Mouse (Mus musculus) myocyte (in vitro differentiated cells): ENCODE data around the gene Gnl1. TPM values are rescaled to one million over a fixed set of nuclear protein-coding genes. Genes with fewer than 3 reads are reported as not detected.
A peak's percentile ranks its signal among the peaks of the same experiment; 100 is the strongest.
"Not testable (repeated sequence)": the region's sequence is repeated elsewhere in the genome, so short reads cannot be mapped to it uniquely, and the experiment has no call there.

ENCODE experiments used
- H3K27me3 ChIP-seq: one replicate; pipeline ENCODE4 v1.6.1; 2011; ENCODE audit not compliant: control insufficient read depth, insufficient read depth, insufficient read length
- H3K36me3 ChIP-seq: one replicate; pipeline ENCODE4 v1.6.1; 2011; ENCODE audit not compliant: control insufficient read depth, insufficient read depth
- H3K4me2 ChIP-seq: one replicate; pipeline ENCODE4 v1.6.1; 2011; ENCODE audit warnings: low read depth, control low read depth
- H3K4me3 ChIP-seq: one replicate; pipeline ENCODE4 v1.5.1; 2011; ENCODE audit warnings: mild to moderate bottlenecking, control low read depth, moderate library complexity
- H3K79me2 ChIP-seq: one replicate; pipeline ENCODE4 v1.6.1; 2011; ENCODE audit not compliant: control insufficient read depth, insufficient read depth
- H3ac ChIP-seq: one replicate; pipeline ENCODE4 v1.6.1; 2011; ENCODE audit not compliant: control insufficient read depth, insufficient read length
- CEBPB ChIP-seq: IDR thresholded peaks from 2 replicates; pipeline ENCODE4 v1.6.1; 2011; ENCODE audit warnings: mild to moderate bottlenecking, moderate library complexity; ENCODE audit not compliant: poor library complexity, insufficient read depth, severe bottlenecking
- E2F4 ChIP-seq: IDR thresholded peaks from one replicate; pipeline ENCODE4 v1.6.1; 2011; ENCODE audit warnings: mild to moderate bottlenecking, control low read depth, moderate library complexity; ENCODE audit not compliant: insufficient read depth
- MAX ChIP-seq: IDR thresholded peaks from one replicate; pipeline ENCODE4 v1.6.1; 2011; ENCODE audit warnings: low read depth, mild to moderate bottlenecking, control low read depth
- MYOD1 ChIP-seq, 3 experiments: IDR thresholded peaks; one replicate each; pipeline ENCODE4 v1.6.1; 2011; ENCODE audit warnings: control low read depth in 2 of 3, low read depth in 2 of 3, mild to moderate bottlenecking in 2 of 3, moderate library complexity in 1 of 3; ENCODE audit not compliant: insufficient read length in 2 of 3, control insufficient read depth in 1 of 3
- MYOG ChIP-seq, 3 experiments: IDR thresholded peaks; one replicate each; pipeline ENCODE4 v1.6.1; 2011; ENCODE audit warnings: control low read depth in 2 of 3, low read depth in 2 of 3, mild to moderate bottlenecking in 2 of 3; ENCODE audit not compliant: insufficient read length in 2 of 3, control insufficient read depth in 1 of 3, insufficient read depth in 1 of 3
- POLR2A ChIP-seq: IDR thresholded peaks from one replicate; pipeline ENCODE4 v1.6.1; 2011; ENCODE audit warnings: low read depth, mild to moderate bottlenecking, control low read depth, moderate library complexity; ENCODE audit not compliant: insufficient read length
- POLR2AphosphoS2 ChIP-seq: IDR thresholded peaks from one replicate; pipeline ENCODE4 v1.6.1; 2011; ENCODE audit warnings: low read depth, control low read depth; ENCODE audit not compliant: insufficient read length
- REST ChIP-seq: IDR thresholded peaks from one replicate; pipeline ENCODE4 v1.6.1; 2011; ENCODE audit warnings: mild to moderate bottlenecking, control low read depth, moderate library complexity; ENCODE audit not compliant: insufficient read depth, insufficient read length
- SRF ChIP-seq: IDR thresholded peaks from one replicate; pipeline ENCODE4 v1.6.1; 2011; ENCODE audit warnings: low read depth; ENCODE audit not compliant: control insufficient read depth, insufficient read length
- TCF12 ChIP-seq: IDR thresholded peaks from one replicate; pipeline ENCODE4 v1.6.1; 2011; ENCODE audit warnings: mild to moderate bottlenecking, control low read depth; ENCODE audit not compliant: poor library complexity, insufficient read depth, severe bottlenecking
- TCF3 ChIP-seq: IDR thresholded peaks from one replicate; pipeline ENCODE4 v1.6.1; 2011; ENCODE audit warnings: low read depth, control low read depth; ENCODE audit not compliant: insufficient read length
- USF1 ChIP-seq: IDR thresholded peaks from one replicate; pipeline ENCODE4 v1.6.1; 2011; ENCODE audit warnings: low read depth, mild to moderate bottlenecking, control low read depth, moderate library complexity
- polyA plus RNA-seq: library from polyadenylated mRNA; unstranded; fragments of >200 nt; fragmentation: generic; extraction: Trizol; gene quantifications from one replicate; pipeline ENCODE4 v1.2.1, GENCODE M21; 2012; ENCODE audit warnings: missing spikeins

Gene Gnl1
- polyA plus RNA-seq, 1 experiment = 64.1 TPM

GRCm38 (mm10) chr17:36025901-36026300 lies 46.2 kb downstream of the Gnl1 start:
- H3K79me2 ChIP-seq = peaks cover 51% of the 10 kb centered on the region
- H3K4me3 ChIP-seq = no peak overlapping the region
- no peak overlapping the region for H3K4me2 ChIP-seq
- TF ChIP-seq MYOD1 (IDR thresholded peaks at IDR 0.05; ENCODE audit: control insufficient read depth in 1 of 3, insufficient read length in 2 of 3, low read depth in 2 of 3) = no peak
- TF ChIP-seq SRF = no peak
- no peak for TF ChIP-seq TCF12
- TF ChIP-seq CEBPB = no peak
- no peak for TF ChIP-seq MAX
- no peak for TF ChIP-seq POLR2AphosphoS2
- TF ChIP-seq TCF3 = no peak
- no peak for TF ChIP-seq USF1
- TF ChIP-seq REST = no peak
- no peak for TF ChIP-seq POLR2A
- TF ChIP-seq MYOG (IDR thresholded peaks at IDR 0.05; ENCODE audit: control insufficient read depth in 1 of 3, insufficient read depth in 1 of 3, insufficient read length in 2 of 3, low read depth in 2 of 3) = no peak
- no peak for TF ChIP-seq E2F4
- no peaks in the 10 kb centered on the region for H3K36me3 ChIP-seq
- H3K27me3 ChIP-seq = no peaks in the 10 kb centered on the region
- no peak overlapping the region for H3ac ChIP-seq

- no peak overlapping the region for H3ac ChIP-seq
- peaks cover 38% of the 10 kb centered on the region for H3K79me2 ChIP-seq
- H3K4me3 ChIP-seq = no peak overlapping the region
- H3K4me2 ChIP-seq = no peak overlapping the region
- no peaks in the 10 kb centered on the region for H3K27me3 ChIP-seq
- TF ChIP-seq POLR2A (no peak), USF1 (no peak), REST (no peak), E2F4 (no peak), MYOG (IDR thresholded peaks at IDR 0.05; ENCODE audit: control insufficient read depth in 1 of 3, insufficient read depth in 1 of 3, insufficient read length in 2 of 3, low read depth in 2 of 3) (no peak), POLR2AphosphoS2 (no peak), CEBPB (no peak), SRF (no peak), TCF12 (no peak), MYOD1 (IDR thresholded peaks at IDR 0.05; ENCODE audit: control insufficient read depth in 1 of 3, insufficient read length in 2 of 3, low read depth in 2 of 3) (no peak), TCF3 (no peak), MAX (no peak)
- no peaks in the 10 kb centered on the region for H3K36me3 ChIP-seq
These were observed 48.0 kb downstream of the Gnl1 start for GRCm38 (mm10) chr17:36027663-36028062.

GRCm38 (mm10) chr17:36028879-36029619 lies 49.4 kb downstream of the Gnl1 start:
- TF ChIP-seq TCF3 (no peak), POLR2A (no peak), POLR2AphosphoS2 (no peak), MYOD1 (IDR thresholded peaks at IDR 0.05; ENCODE audit: control insufficient read depth in 1 of 3, insufficient read length in 2 of 3, low read depth in 2 of 3) (no peak), REST (no peak), CEBPB (no peak), TCF12 (no peak), SRF (no peak), MAX (no peak), MYOG (IDR thresholded peaks at IDR 0.05; ENCODE audit: control insufficient read depth in 1 of 3, insufficient read depth in 1 of 3, insufficient read length in 2 of 3, low read depth in 2 of 3) (no peak), USF1 (no peak), E2F4 (no peak)
- H3K27me3 ChIP-seq = no peaks in the 10 kb centered on the region

GRCm38 (mm10) chr17:36030046-36030702 lies 50.5 kb downstream of the Gnl1 start:
- Histone ChIP-seq H3K79me2 (peaks cover 32% of the 10 kb centered on the region), H3K4me2 (peak overlapping the region; percentile 19)
- not testable (repeated sequence) for H3K4me3 ChIP-seq, H3ac ChIP-seq, H3K27me3 ChIP-seq, H3K36me3 ChIP-seq

More at GRCm38 (mm10) chr17:36028879-36029619, 49.4 kb downstream of the Gnl1 start:
- H3K36me3 ChIP-seq = no peaks in the 10 kb centered on the region
- H3ac ChIP-seq = no peak overlapping the region
- H3K4me3 ChIP-seq = no peak overlapping the region
- H3K79me2 ChIP-seq = peaks cover 35% of the 10 kb centered on the region
- H3K4me2 ChIP-seq = no peak overlapping the region

GRCm38 (mm10) chr17:36030703-36031582 lies 51.3 kb downstream of the Gnl1 start:
- Histone ChIP-seq H3K79me2 (peaks cover 25% of the 10 kb centered on the region), H3K4me2 (peak overlapping the region; percentile 73), H3K4me3 (peak overlapping the region; percentile 39)
- not testable (repeated sequence) for H3K36me3 ChIP-seq, H3ac ChIP-seq, H3K27me3 ChIP-seq

GRCm38 (mm10) chr17:36031583-36032331 lies 52.1 kb downstream of the Gnl1 start:
- not testable (repeated sequence) for H3K27me3 ChIP-seq, H3K36me3 ChIP-seq
- peaks cover 25% of the 10 kb centered on the region for H3K79me2 ChIP-seq
- peak overlapping the region; percentile 73 for H3K4me2 ChIP-seq
- H3K4me3 ChIP-seq = peak overlapping the region; percentile 39
- peak overlapping the region; percentile 20 for H3ac ChIP-seq
